Mouse (Mus musculus) myocyte (in vitro differentiated cells): ENCODE results near the gene Rnf207. TPM values are rescaled to one million over a fixed set of nuclear protein-coding genes. Genes with fewer than 3 reads are reported as not detected.
A peak's percentile ranks its signal among the peaks of the same experiment; 100 is the strongest.

Experiments used
- H3K27me3 ChIP-seq: one replicate; pipeline ENCODE4 v1.6.1; 2011; ENCODE audit not compliant: control insufficient read depth, insufficient read depth, insufficient read length
- H3K36me3 ChIP-seq: one replicate; pipeline ENCODE4 v1.6.1; 2011; ENCODE audit not compliant: control insufficient read depth, insufficient read depth
- H3K4me2 ChIP-seq: one replicate; pipeline ENCODE4 v1.6.1; 2011; ENCODE audit warnings: low read depth, control low read depth
- H3K4me3 ChIP-seq: one replicate; pipeline ENCODE4 v1.5.1; 2011; ENCODE audit warnings: mild to moderate bottlenecking, control low read depth, moderate library complexity
- H3K79me2 ChIP-seq: one replicate; pipeline ENCODE4 v1.6.1; 2011; ENCODE audit not compliant: control insufficient read depth, insufficient read depth
- H3ac ChIP-seq: one replicate; pipeline ENCODE4 v1.6.1; 2011; ENCODE audit not compliant: control insufficient read depth, insufficient read length
- CEBPB ChIP-seq: IDR thresholded peaks from 2 replicates; pipeline ENCODE4 v1.6.1; 2011; ENCODE audit warnings: mild to moderate bottlenecking, moderate library complexity; ENCODE audit not compliant: poor library complexity, insufficient read depth, severe bottlenecking
- E2F4 ChIP-seq: IDR thresholded peaks from one replicate; pipeline ENCODE4 v1.6.1; 2011; ENCODE audit warnings: mild to moderate bottlenecking, control low read depth, moderate library complexity; ENCODE audit not compliant: insufficient read depth
- MAX ChIP-seq: IDR thresholded peaks from one replicate; pipeline ENCODE4 v1.6.1; 2011; ENCODE audit warnings: low read depth, mild to moderate bottlenecking, control low read depth
- MYOD1 ChIP-seq, 3 experiments: IDR thresholded peaks; one replicate each; pipeline ENCODE4 v1.6.1; 2011; ENCODE audit warnings: control low read depth in 2 of 3, low read depth in 2 of 3, mild to moderate bottlenecking in 2 of 3, moderate library complexity in 1 of 3; ENCODE audit not compliant: insufficient read length in 2 of 3, control insufficient read depth in 1 of 3
- MYOG ChIP-seq, 3 experiments: IDR thresholded peaks; one replicate each; pipeline ENCODE4 v1.6.1; 2011; ENCODE audit warnings: control low read depth in 2 of 3, low read depth in 2 of 3, mild to moderate bottlenecking in 2 of 3; ENCODE audit not compliant: insufficient read length in 2 of 3, control insufficient read depth in 1 of 3, insufficient read depth in 1 of 3
- POLR2A ChIP-seq: IDR thresholded peaks from one replicate; pipeline ENCODE4 v1.6.1; 2011; ENCODE audit warnings: low read depth, mild to moderate bottlenecking, control low read depth, moderate library complexity; ENCODE audit not compliant: insufficient read length
- POLR2AphosphoS2 ChIP-seq: IDR thresholded peaks from one replicate; pipeline ENCODE4 v1.6.1; 2011; ENCODE audit warnings: low read depth, control low read depth; ENCODE audit not compliant: insufficient read length
- REST ChIP-seq: IDR thresholded peaks from one replicate; pipeline ENCODE4 v1.6.1; 2011; ENCODE audit warnings: mild to moderate bottlenecking, control low read depth, moderate library complexity; ENCODE audit not compliant: insufficient read depth, insufficient read length
- SRF ChIP-seq: IDR thresholded peaks from one replicate; pipeline ENCODE4 v1.6.1; 2011; ENCODE audit warnings: low read depth; ENCODE audit not compliant: control insufficient read depth, insufficient read length
- TCF12 ChIP-seq: IDR thresholded peaks from one replicate; pipeline ENCODE4 v1.6.1; 2011; ENCODE audit warnings: mild to moderate bottlenecking, control low read depth; ENCODE audit not compliant: poor library complexity, insufficient read depth, severe bottlenecking
- TCF3 ChIP-seq: IDR thresholded peaks from one replicate; pipeline ENCODE4 v1.6.1; 2011; ENCODE audit warnings: low read depth, control low read depth; ENCODE audit not compliant: insufficient read length
- USF1 ChIP-seq: IDR thresholded peaks from one replicate; pipeline ENCODE4 v1.6.1; 2011; ENCODE audit warnings: low read depth, mild to moderate bottlenecking, control low read depth, moderate library complexity
- polyA plus RNA-seq: library from polyadenylated mRNA; unstranded; fragments of >200 nt; fragmentation: generic; extraction: Trizol; gene quantifications from one replicate; pipeline ENCODE4 v1.2.1, GENCODE M21; 2012; ENCODE audit warnings: missing spikeins

The Rnf207 gene
- polyA plus RNA-seq, 1 experiment: 0.52 TPM

DNA sequence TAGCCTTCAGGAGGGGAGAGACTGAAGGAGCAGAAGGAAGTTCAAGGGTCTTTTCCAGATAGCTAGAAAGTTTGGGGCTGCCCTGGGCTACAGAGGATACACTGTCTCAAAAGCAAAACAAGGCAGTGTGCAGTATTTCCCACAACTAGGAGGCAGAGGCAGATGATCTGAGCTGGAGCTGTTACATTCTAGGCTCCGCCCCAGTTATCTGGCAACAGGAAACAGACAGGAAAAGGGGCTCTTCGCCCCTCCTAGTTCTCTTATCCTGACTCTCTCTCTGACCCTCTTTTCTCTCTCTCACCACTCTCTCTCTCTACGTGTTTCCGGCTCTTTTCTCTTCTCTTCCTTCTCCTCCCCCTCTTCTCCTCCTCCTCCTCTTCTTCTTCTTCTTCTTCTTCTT, 22.9 kb downstream of the Rnf207 start:
- peak overlapping the region; percentile 98 for H3K4me2 ChIP-seq
- H3K79me2 ChIP-seq: peaks cover 10% of the 10 kb centered on the region
- H3K4me3 ChIP-seq: peak overlapping the region; percentile 45
- no peak overlapping the region for H3ac ChIP-seq
- no peak for TF ChIP-seq POLR2AphosphoS2
- H3K36me3 ChIP-seq: no peaks in the 10 kb centered on the region
- peaks cover 27% of the 10 kb centered on the region for H3K27me3 ChIP-seq

DNA sequence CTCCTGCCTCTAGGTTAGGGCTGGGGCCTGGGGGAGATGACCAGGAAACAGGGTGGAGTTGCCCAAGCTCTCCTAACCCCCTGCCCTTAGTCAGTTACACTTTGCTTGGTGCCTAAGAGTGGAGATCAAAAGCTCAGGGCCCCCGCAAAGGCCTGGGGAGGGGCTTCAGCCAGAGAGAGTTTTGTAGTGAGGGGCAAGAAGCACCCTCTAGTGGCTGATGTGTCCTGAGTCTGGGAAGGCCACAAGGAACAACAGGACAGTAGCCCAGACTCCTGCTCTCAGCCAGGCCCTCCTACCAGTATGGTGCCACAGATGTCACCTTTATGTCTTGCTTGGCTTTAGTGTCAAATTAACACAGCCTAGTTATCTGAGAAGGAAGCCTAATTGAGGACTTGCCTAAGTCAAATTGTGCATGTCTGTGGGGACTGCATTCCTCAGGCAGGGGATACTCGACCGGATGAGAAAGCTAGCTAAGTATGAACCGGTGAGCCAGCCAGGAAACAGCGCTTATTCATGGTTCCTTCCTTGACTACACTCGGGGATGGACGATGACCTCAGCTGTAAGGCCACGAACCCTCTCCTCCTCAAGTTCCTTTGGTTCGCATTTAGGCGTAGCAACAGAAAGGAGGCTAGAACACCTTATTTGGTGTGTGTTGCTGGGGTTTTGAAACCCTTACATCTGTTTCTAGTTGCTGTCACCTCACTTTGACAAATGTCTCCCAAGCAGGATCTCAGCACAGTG, 24.4 kb downstream of the Rnf207 start:
- Histone ChIP-seq H3K4me2 (no peak overlapping the region), H3K27me3 (peaks cover 39% of the 10 kb centered on the region)

DNA sequence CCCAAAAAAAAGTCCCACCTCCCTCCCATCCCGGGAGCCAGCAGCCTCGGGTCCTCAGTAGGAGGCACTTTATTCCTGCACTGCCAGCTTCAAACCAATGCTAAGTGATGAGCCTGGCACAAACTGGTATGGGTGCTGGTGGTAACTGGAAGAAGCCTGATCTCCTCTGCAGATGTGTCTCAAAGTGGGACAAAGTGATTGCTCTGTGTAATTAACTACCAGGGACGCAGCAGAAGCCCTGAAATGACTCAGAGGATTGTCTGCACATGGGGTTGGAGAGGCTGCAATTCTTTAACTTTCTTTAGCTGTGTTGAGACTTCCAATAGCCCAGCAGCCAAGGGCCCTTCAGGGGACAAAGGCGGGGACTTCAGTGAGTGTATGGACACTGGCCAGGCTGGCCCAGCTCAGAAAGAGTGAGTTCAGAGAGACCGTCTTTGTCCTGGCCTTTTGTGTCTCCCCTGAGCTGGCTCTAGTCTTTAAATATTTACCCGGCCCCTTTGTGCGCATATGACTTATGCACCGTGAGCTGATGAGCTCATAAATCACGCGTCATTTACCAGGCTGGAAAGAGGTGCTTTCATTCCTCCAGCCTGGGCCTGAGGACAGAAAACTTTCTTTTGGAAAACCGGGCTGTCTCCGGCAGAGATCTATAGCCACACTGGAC, 26.6 kb downstream of the Rnf207 start:
- Histone ChIP-seq H3K4me3 (no peak overlapping the region), H3K4me2 (peak overlapping the region; percentile 6), H3K27me3 (peaks cover 53% of the 10 kb centered on the region), H3ac (no peak overlapping the region), H3K79me2 (no peaks in the 10 kb centered on the region), H3K36me3 (no peaks in the 10 kb centered on the region)
- no peak for TF ChIP-seq TCF3
- TF ChIP-seq POLR2A: no peak
- no peak for TF ChIP-seq TCF12
- no peak for TF ChIP-seq POLR2AphosphoS2
- no peak for TF ChIP-seq MAX
- TF ChIP-seq CEBPB: no peak
- no peak for TF ChIP-seq MYOD1 (IDR thresholded peaks at IDR 0.05; ENCODE audit: control insufficient read depth in 1 of 3, insufficient read length in 2 of 3, low read depth in 2 of 3)
- TF ChIP-seq USF1: no peak
- no peak for TF ChIP-seq E2F4
- TF ChIP-seq MYOG (IDR thresholded peaks at IDR 0.05; ENCODE audit: control insufficient read depth in 1 of 3, insufficient read depth in 1 of 3, insufficient read length in 2 of 3, low read depth in 2 of 3): no peak
- no peak for TF ChIP-seq REST
- no peak for TF ChIP-seq SRF

More for the DNA sequence above, 24.4 kb downstream of the Rnf207 start:
- no peak overlapping the region for H3K4me3 ChIP-seq
- H3K36me3 ChIP-seq: no peaks in the 10 kb centered on the region
- H3K79me2 ChIP-seq: peaks cover 10% of the 10 kb centered on the region
- no peak for TF ChIP-seq TCF12
- TF ChIP-seq USF1: no peak
- TF ChIP-seq TCF3: no peak
- no peak for TF ChIP-seq REST
- no peak for TF ChIP-seq MAX
- no peak for TF ChIP-seq POLR2AphosphoS2
- TF ChIP-seq MYOG (IDR thresholded peaks at IDR 0.05; ENCODE audit: control insufficient read depth in 1 of 3, insufficient read depth in 1 of 3, insufficient read length in 2 of 3, low read depth in 2 of 3): no peak
- no peak for TF ChIP-seq SRF
- no peak for TF ChIP-seq POLR2A
- H3ac ChIP-seq: no peak overlapping the region

DNA sequence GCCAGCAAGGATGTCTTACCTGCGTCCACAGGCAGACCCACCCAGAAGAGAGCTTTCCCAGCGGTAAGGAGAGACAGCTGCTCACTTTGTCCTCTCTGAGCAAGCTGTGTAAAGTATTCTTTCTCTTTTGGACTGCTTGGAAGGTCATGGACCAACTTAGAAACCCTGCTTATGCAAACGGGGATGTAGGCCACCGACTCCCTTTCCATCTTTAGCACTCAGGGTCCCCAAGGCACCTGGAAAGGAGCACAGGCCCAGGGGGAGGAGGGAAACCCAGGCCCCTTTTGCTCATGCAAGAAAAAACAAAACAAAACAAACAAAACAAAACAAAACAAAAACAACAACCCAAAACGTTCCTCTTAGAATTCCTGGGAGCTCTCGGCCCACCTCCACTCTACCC, 27.2 kb downstream of the Rnf207 start, which contains the start of gene Hes3:
Gene Hes3, minus strand, starts transcription at position 101 of the 400 bp plus-strand sequence.
- no peak within 1 kb of the TSS for H3ac ChIP-seq
- H3K4me3 ChIP-seq: no peak within 1 kb of the TSS
- peak within 1 kb of the TSS; percentile 6 for H3K4me2 ChIP-seq
- H3K27me3 ChIP-seq: peaks cover 60% of the 10 kb centered on the region
- no peaks in the 10 kb centered on the region for H3K79me2 ChIP-seq
- TF ChIP-seq MYOG (IDR thresholded peaks at IDR 0.05; ENCODE audit: control insufficient read depth in 1 of 3, insufficient read depth in 1 of 3, insufficient read length in 2 of 3, low read depth in 2 of 3) (no peak), SRF (no peak), TCF12 (no peak), TCF3 (no peak), MAX (no peak), USF1 (no peak), REST (no peak)
- H3K36me3 ChIP-seq: no peaks in the 10 kb centered on the region

DNA sequence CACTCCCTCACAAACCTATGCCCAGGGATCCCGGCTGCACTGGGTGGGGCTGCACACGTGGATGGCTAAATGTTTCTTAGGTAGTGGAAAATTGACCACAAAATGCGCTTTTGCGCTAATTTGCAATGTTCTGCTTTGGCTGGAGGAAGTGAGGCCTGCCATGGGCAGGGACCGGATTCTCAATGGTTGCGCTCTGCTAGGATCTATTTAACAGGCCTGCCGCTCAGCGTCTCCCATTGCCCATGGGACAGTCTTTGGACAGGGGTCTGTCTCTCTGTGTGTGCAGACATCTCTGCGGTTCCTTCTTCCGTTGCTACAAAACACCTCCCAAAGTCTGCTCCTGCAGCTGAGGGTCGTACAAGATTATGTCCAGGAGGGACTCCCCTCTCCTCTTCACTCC, 27.8 kb downstream of the Rnf207 start:
- H3K79me2 ChIP-seq: no peaks in the 10 kb centered on the region
- H3K27me3 ChIP-seq: peaks cover 66% of the 10 kb centered on the region
- H3K4me3 ChIP-seq: no peak overlapping the region
- no peak overlapping the region for H3ac ChIP-seq
- TF ChIP-seq MYOG (IDR thresholded peaks at IDR 0.05; ENCODE audit: control insufficient read depth in 1 of 3, insufficient read depth in 1 of 3, insufficient read length in 2 of 3, low read depth in 2 of 3) (no peak), REST (no peak), TCF3 (no peak), POLR2AphosphoS2 (no peak), CEBPB (no peak), TCF12 (no peak), MAX (no peak), SRF (no peak), E2F4 (no peak), USF1 (no peak), MYOD1 (IDR thresholded peaks at IDR 0.05; ENCODE audit: control insufficient read depth in 1 of 3, insufficient read length in 2 of 3, low read depth in 2 of 3) (no peak), POLR2A (no peak)
- H3K4me2 ChIP-seq: no peak overlapping the region
- H3K36me3 ChIP-seq: no peaks in the 10 kb centered on the region
